Mouse (Mus musculus): ENCODE results near the gene Ocm.
A peak's percentile ranks its signal among the peaks of the same experiment; 100 is the strongest.
"Not testable (repeated sequence)": the region's sequence is repeated elsewhere in the genome, so short reads cannot be mapped to it uniquely, and the experiment has no call there.

Ocm gene

DNA sequence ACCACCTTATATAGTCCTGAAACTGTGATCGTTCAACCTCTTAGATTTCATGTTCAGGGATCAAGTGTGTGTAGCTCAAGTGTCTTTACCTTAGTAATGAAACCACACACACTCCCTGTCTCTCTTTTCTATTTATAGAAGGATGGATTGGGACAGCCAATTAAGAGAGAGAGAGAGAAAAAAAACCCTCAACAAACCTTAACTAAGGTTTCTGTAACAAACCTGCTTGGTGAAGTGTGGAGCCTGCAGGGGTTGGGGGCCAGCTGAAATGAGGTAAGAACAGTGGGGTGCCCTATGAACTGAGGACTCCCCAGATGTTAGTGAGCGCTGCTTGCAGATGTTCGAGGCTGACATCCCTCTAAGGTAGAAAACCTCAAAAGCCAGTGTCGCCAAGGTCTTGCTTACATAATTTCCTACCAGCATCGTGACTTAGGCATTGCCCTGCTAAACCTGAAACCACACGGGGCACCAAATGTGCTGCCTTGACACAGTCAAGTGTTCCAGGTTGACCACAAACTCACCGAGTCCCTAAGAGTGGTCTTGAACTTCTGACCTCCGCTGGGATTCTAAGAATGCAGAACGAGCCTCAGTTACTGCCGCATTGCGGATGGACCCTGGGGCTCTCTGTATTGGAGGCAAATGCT, at the start of gene Ocm:
Ocm (minus strand) TSS at position 51 of the 644 bp plus-strand sequence.
- no peak for DNase-seq

- DNase-seq = no peak
Observed at GRCm38 (mm10) chr5:144071249-144071648, 44.8 kb upstream of the Ocm start.

- no peak for DNase-seq
Observed at GRCm38 (mm10) chr5:144070064-144070463, 43.6 kb upstream of the Ocm start.

DNA sequence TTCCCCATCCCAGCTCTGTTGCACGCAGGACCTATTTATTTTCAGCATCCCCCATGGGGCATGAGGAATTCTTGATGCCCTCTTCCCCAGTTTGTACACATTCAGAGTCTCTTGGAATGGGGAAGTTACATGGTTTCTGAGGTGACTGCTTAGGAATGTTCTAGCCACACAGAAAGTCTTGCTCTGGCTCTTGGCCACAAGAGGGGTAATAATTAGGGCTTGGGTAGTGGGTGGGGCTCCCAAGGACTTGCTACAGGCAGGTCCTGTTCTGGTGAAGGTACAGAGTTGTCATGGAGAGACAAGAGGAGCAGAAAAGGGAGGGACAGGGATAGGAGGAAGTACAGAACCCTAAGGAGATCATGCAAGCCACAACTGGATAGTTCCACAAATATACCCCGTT, 39.6 kb upstream of the Ocm start:
- no peak for DNase-seq

DNA sequence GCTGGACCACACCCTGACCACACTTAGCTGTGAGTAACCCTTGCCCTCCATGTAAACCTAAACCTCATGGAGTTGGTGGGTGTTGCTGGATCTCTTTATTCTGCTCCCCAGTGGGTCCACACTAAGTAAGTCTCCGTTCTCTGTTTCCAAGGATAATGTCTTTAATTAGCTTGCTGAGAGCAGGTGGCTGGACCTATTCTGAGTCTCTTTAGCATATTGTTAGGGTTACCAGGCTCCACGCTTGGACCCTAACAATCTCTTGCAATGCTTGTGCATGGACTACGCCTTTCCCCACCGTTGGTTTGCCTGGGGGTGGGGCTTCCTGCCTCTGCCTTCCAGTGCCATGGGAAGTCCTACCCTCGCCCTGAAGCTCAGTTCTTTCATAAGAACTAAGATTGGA, 37.6 kb upstream of the Ocm start:
- DNase-seq = no peak

DNA sequence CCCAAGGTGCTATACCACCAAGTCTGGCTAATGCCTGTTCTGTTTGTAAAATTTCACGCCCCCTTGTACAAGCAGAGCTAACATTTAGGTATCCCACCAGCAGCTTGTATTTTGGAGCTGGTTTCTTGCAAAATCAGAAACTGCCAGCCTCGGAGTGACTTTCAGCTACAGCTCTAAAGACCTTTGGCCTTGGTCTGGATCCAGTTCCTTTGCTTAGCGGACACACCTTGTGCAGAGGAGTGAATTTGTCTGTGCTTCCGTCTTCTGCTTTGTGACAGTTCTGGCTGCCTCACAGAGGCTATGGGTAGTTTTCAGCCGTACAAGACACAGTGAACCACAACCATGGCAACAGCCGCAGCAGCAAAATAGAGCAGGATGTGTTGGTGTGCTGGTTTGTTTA, 27.9 kb upstream of the Ocm start:
- peak; percentile 56 for DNase-seq

GRCm38 (mm10) chr5:144053450-144053849, 27.0 kb upstream of the Ocm start:
- DNase-seq = no peak

GRCm38 (mm10) chr5:144051268-144051667, 24.8 kb upstream of the Ocm start:
- DNase-seq = peak; percentile 34

DNA sequence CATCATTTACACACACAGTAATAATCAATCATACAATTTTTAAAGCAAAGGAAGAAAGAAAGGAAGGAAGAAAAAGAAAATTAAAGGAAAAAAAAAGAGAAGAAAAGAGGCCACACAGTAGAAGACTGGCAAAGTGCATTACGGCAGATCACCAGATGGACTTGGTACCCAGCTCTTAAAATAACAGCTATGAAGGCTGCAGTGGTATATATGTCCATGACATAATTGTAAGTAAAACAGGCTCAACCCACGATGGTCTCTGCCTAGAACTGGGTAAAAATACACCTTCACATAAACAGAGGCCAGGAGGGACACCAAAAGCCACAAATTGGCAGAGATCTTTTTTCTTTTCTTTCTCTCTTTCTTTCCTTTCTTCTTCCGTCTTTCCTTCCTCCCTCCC, 23.4 kb upstream of the Ocm start:
- DNase-seq = no peak

GRCm38 (mm10) chr5:144047324-144047723, 20.9 kb upstream of the Ocm start:
- no peak for DNase-seq

DNA sequence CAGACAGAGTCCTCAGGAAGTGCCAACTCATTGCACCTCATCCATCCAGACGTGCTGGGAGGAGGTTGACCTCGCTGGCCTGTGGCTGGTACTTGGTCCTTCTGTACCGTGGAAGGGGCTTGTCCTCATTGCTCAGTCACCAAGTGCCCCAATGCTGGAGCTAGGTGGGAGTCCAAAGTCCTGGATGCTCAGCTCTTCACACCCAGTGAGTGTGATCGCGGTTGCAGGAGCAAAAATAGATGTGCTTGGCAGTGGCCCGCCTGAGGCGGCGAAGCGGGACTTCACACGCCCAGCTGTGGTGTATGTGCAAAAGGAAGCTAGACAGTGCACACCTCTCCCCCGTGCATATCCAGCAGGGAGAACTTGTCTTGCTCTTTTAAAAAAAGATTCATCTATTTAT, 16.7 kb upstream of the Ocm start:
- DNase-seq = peak; percentile 61

GRCm38 (mm10) chr5:144040720-144041364, 14.4 kb upstream of the Ocm start:
- peak; percentile 80 for DNase-seq

DNA sequence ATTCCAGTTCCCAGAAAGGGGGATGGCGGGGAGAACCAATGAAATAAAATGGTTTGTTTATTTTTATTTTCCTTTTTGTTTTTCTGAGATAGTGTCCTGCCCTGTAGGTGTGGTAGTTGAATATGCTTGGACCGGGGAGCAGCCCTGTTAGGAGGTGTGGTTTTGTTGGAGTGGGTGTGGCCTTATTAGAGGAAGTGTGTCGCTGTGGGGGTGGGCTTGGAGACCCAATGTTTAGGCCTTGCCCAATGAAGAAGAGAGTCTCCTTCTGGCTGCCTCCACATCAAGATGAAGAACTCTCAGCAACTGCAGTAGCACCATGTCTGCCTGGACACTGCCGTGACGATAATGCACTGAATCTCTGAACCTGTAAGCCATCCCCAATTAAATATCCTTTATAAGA, 13.4 kb upstream of the Ocm start:
- DNase-seq = no peak

- no peak for DNase-seq
Observed at GRCm38 (mm10) chr5:144039156-144039675, 12.7 kb upstream of the Ocm start.

- no peak for DNase-seq
Observed at GRCm38 (mm10) chr5:144036952-144037351, 10.5 kb upstream of the Ocm start.

DNA sequence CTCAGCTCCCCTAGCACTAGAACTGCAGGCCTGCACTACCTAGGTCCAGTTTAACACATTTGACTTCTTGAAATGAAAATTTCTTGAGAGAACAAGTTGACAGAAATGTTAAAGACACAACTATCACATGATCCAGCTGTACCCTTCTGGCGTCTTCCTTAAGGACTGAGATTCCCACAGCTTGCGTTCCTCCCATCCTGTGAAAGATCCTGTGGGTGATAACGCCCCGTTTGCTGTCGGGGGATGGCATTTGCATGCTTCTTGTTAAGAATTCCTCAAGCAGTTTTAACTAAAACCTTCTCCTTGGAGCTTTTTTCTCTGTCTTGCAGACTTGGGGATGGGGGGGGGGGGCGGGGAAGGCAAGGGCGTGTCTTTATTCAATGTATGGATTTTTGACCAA, 8.1 kb upstream of the Ocm start:
- DNase-seq = no peak

GRCm38 (mm10) chr5:144032491-144032890, 6.0 kb upstream of the Ocm start:
- peak; percentile 77 for DNase-seq

- no peak for DNase-seq
Observed at GRCm38 (mm10) chr5:144015845-144016244, 10.6 kb downstream of the Ocm start.

GRCm38 (mm10) chr5:144015312-144015650, 11.2 kb downstream of the Ocm start:
- no peak for DNase-seq

GRCm38 (mm10) chr5:144014551-144015311, 11.7 kb downstream of the Ocm start, which contains the start of gene Ccz1:
Ccz1 (minus strand) TSS chr5:144014877.
- DNase-seq = peak; percentile 78

DNA sequence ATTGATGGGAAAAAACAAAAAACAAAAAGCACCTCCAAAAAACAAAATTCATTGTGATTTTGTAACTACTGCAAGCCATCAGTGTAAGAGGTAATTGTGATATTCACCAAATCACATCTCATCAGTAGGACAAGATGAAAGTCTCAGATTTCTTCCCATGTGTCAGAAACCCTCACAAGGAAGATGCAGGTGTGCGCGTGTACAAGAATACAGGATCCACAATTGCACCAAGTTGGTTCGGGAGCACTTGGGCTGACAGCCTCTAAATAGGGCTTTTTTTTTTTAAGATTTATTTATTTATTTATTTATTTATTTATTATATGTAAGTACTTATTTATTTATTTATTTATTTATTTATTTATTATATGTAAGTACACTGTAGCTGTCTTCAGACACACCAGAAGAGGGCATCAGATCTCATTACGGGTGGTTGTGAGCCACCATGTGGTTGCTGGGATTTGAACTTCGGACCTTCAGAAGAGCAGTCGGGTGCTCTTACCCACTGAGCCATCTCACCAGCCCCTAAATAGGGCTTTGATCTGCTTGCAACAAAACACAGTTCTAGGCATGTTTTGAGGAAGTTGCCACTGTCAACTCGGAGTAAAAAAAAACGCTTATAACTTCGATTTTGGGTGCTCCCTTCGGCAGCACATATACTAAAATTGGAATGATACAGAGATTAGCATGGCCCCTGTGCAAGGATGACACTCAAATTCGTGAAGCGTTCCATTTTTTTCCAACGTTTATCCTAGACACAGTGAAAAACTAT, 12.9 kb downstream of the Ocm start:
- DNase-seq = not testable (repeated sequence)

DNA sequence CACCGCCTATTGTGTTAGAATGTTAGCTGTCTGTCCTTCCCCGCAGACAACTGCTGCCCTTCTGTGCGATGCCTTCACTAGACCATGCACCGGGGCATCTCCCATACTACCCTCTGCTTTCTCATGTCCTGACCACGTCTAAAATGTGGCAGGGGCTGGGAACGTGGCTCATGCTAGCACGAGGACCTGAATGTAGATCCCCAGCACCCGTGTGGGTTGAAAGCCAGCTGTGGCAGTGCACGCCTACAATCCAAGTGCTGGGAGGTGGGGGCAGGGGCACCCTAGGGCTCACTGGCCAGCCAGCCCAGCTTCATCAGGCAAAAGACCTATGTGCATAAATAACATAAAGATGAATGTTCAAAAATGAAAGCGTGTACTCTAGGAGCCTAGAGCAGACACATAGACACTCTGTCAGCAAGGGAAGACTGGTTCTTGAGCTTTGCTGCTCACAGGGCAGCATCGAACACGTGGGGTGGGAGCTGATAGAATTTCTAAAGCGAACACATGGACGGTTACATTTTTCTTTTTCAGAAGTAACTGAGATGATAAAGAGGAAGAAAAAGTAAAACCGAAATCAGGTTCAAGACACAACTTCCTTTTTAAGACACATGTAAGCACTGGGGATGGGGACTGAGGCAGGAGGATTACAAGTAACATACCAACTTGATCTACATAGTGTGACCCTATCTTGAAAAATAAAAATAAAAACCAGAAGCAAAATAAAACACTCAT, 23.8 kb downstream of the Ocm start:
- no peak for DNase-seq

All from kidney, adult 9 months (tissue).